Mouse (Mus musculus) lung, postnatal 0 days (tissue): ENCODE measurements around the gene Hcn1.

Source experiments
- CTCF ChIP-seq: IDR thresholded peaks from 2 replicates; pipeline ENCODE4 v1.5.1; 2016; ENCODE audit warnings: antibody characterized with exemption, mild to moderate bottlenecking
- EP300 ChIP-seq: IDR thresholded peaks from 2 replicates; pipeline ENCODE4 v1.6.1; 2016; ENCODE audit warnings: antibody characterized with exemption, mild to moderate bottlenecking, control low read depth

DNA sequence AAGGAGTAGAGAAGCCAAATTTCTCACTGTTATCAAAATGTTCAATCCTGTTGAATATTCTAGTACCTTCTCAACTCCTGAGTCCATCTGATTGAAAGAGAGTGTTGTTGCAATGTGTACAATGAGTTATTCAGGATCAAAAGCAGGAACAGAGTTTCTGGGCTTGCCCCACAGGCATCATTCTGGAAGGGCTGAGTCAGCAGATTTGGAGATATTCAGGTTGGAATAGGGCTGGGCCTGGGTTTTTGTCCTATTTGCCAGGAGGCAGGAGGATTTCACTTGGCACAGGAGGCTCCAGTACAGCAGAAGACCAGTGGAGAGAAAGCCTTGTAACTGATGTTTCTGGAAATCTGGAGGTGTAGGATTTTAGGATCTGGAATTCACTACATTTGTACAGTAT, 130.6 kb downstream of the Hcn1 start:
- TF ChIP-seq CTCF (no peak), EP300 (no peak)
